Mouse (Mus musculus) heart, embryonic 10.5 days (tissue): ENCODE data around the gene Pik3ip1. TPM values are rescaled to one million over a fixed set of nuclear protein-coding genes. Genes with fewer than 3 reads are reported as not detected.

Experiments
- DNase-seq: peaks from one replicate; pipeline ENCODE4 v3.0.0-alpha.2; 2017; ENCODE audit warnings: low spot score
- H3K27ac ChIP-seq: fragments of 300-500 bp; sonication (generic); 2 replicates; pipeline ENCODE4 v1.5.1; 2016; ENCODE audit warnings: mild to moderate bottlenecking
- H3K27me3 ChIP-seq: fragments of 300-500 bp; sonication (generic); 2 replicates; pipeline ENCODE4 v1.6.1; 2016; ENCODE audit warnings: mild to moderate bottlenecking; ENCODE audit not compliant: poor library complexity, insufficient read depth, severe bottlenecking
- H3K36me3 ChIP-seq: fragments of 300-500 bp; sonication (generic); 2 replicates; pipeline ENCODE4 v1.6.1; 2016; ENCODE audit warnings: mild to moderate bottlenecking, moderate library complexity
- H3K4me1 ChIP-seq: fragments of 300-500 bp; sonication (generic); 2 replicates; pipeline ENCODE4 v1.6.1; 2016; ENCODE audit warnings: mild to moderate bottlenecking
- H3K4me3 ChIP-seq: fragments of 300-500 bp; sonication (generic); 2 replicates; pipeline ENCODE4 v1.5.1; 2016; ENCODE audit warnings: mild to moderate bottlenecking, moderate library complexity
- H3K9me3 ChIP-seq: fragments of 300-500 bp; sonication (generic); 2 replicates; pipeline ENCODE4 v1.6.1; 2016; ENCODE audit warnings: mild to moderate bottlenecking, moderate library complexity
- WGBS: fragments of 180-500 bp; shearing (Covaris S2); methylation state at CpG from one replicate; pipeline ENCODE4 v1.1.7; 2016; 5-methylcytosine and 5-hydroxymethylcytosine counted together
- polyA plus RNA-seq: library from polyadenylated mRNA; unstranded; fragments of >200 nt; fragmentation: Nextera tagmentation; extraction: Ambion mirVana; gene quantifications from 2 replicates; pipeline ENCODE4 v1.2.1, GENCODE M21; 2016

Gene Pik3ip1
- 7.9 and 9.5 TPM in 2 replicates for polyA plus RNA-seq

GRCm38 (mm10) chr11:3329891-3330451, at the start of gene Pik3ip1:
TSS of gene Pik3ip1 (plus strand) at chr11:3330401.
- DNase-seq, result no peak
- Histone ChIP-seq H3K4me3 (peak within 1 kb of the TSS; percentile 65), H3K4me1 (peaks cover 42% of the 10 kb centered on the region), H3K27ac (peak within 1 kb of the TSS; percentile 88), H3K36me3 (peaks cover 3% of the 10 kb centered on the region; the same call in 1 of the 2 replicates), H3K9me3 (no peaks in the 10 kb centered on the region), H3K27me3 (no peaks in the 10 kb centered on the region)

GRCm38 (mm10) chr11:3282887-3283286, 47.3 kb upstream of the Pik3ip1 start:
- WGBS, result 78% methylated on average over 6 of the region's 6 CpGs
- peaks cover 3% of the 10 kb centered on the region for H3K4me1 ChIP-seq

GRCm38 (mm10) chr11:3283645-3284044, 46.6 kb upstream of the Pik3ip1 start:
- Histone ChIP-seq H3K36me3 (0 out of 2 replicates have a peak, but pooled peaks cover 2% of the 10 kb centered on the region), H3K27me3 (no peaks in the 10 kb centered on the region), H3K4me3 (no peak overlapping the region), H3K9me3 (peaks cover 14% of the 10 kb centered on the region), H3K27ac (no peak overlapping the region), H3K4me1 (peaks cover 8% of the 10 kb centered on the region)
- WGBS, result 92% methylated on average over 6 of the region's 6 CpGs
- no peak for DNase-seq

More at GRCm38 (mm10) chr11:3282887-3283286, 47.3 kb upstream of the Pik3ip1 start:
- H3K36me3 ChIP-seq, result 0 out of 2 replicates have a peak, but pooled peaks cover 2% of the 10 kb centered on the region
- no peaks in the 10 kb centered on the region for H3K27me3 ChIP-seq
- H3K27ac ChIP-seq, result no peak overlapping the region
- DNase-seq, result no peak
- H3K4me3 ChIP-seq, result no peak overlapping the region
- peaks cover 14% of the 10 kb centered on the region for H3K9me3 ChIP-seq

- Histone ChIP-seq H3K27me3 (no peaks in the 10 kb centered on the region), H3K4me3 (no peak overlapping the region), H3K9me3 (peaks cover 12% of the 10 kb centered on the region), H3K4me1 (peaks cover 8% of the 10 kb centered on the region), H3K36me3 (0 out of 2 replicates have a peak, but pooled peaks cover 3% of the 10 kb centered on the region), H3K27ac (no peak overlapping the region)
- DNase-seq, result no peak
- 83% methylated on average over 3 of the region's 3 CpGs for WGBS
Observed at GRCm38 (mm10) chr11:3285940-3286339, 44.3 kb upstream of the Pik3ip1 start.

- H3K36me3 ChIP-seq, result 0 out of 2 replicates have a peak, but pooled peaks cover 6% of the 10 kb centered on the region
- no peaks in the 10 kb centered on the region for H3K27me3 ChIP-seq
- H3K9me3 ChIP-seq, result peaks cover 2% of the 10 kb centered on the region; the same call in 1 of the 2 replicates
- H3K4me3 ChIP-seq, result no peak overlapping the region
- WGBS, result 72% methylated on average over 6 of the region's 6 CpGs
- peaks cover 15% of the 10 kb centered on the region for H3K4me1 ChIP-seq
- H3K27ac ChIP-seq, result no peak overlapping the region
- DNase-seq, result no peak
Observed at GRCm38 (mm10) chr11:3287131-3287530, 43.1 kb upstream of the Pik3ip1 start.

GRCm38 (mm10) chr11:3287921-3288320, 42.3 kb upstream of the Pik3ip1 start:
- WGBS, result 58% methylated on average over 5 of the region's 5 CpGs
- Histone ChIP-seq H3K4me1 (peaks cover 23% of the 10 kb centered on the region), H3K36me3 (peaks cover 9% of the 10 kb centered on the region; the same call in 1 of the 2 replicates), H3K9me3 (no peaks in the 10 kb centered on the region), H3K27ac (peak overlapping the region; percentile 100), H3K27me3 (no peaks in the 10 kb centered on the region), H3K4me3 (peak overlapping the region; percentile 90)
- DNase-seq, result no peak

- Histone ChIP-seq H3K4me3 (peak within 1 kb of the TSS; percentile 90), H3K9me3 (no peaks in the 10 kb centered on the region), H3K27me3 (no peaks in the 10 kb centered on the region), H3K4me1 (peaks cover 31% of the 10 kb centered on the region), H3K27ac (peak within 1 kb of the TSS; percentile 100), H3K36me3 (peaks cover 17% of the 10 kb centered on the region)
- peak; percentile 92 for DNase-seq
- under 1% methylated on average over 41 of the region's 41 CpGs for WGBS
Observed at GRCm38 (mm10) chr11:3288521-3289301, 41.5 kb upstream of the Pik3ip1 start, which contains the start of gene Patz1. TSS of gene Patz1 (plus strand) at chr11:3288874.

GRCm38 (mm10) chr11:3289302-3289802, 40.8 kb upstream of the Pik3ip1 start:
- WGBS, result under 1% methylated on average over 32 of the region's 40 CpGs
- H3K4me3 ChIP-seq, result peak overlapping the region; percentile 90
- H3K9me3 ChIP-seq, result no peaks in the 10 kb centered on the region
- no peaks in the 10 kb centered on the region for H3K27me3 ChIP-seq
- peaks cover 38% of the 10 kb centered on the region for H3K4me1 ChIP-seq
- peak; percentile 95 for DNase-seq
- peak overlapping the region; percentile 100 for H3K27ac ChIP-seq
- H3K36me3 ChIP-seq, result peaks cover 23% of the 10 kb centered on the region

- peak overlapping the region; percentile 90 for H3K4me3 ChIP-seq
- H3K9me3 ChIP-seq, result no peaks in the 10 kb centered on the region
- peaks cover 44% of the 10 kb centered on the region for H3K4me1 ChIP-seq
- H3K27ac ChIP-seq, result peak overlapping the region; percentile 100
- H3K36me3 ChIP-seq, result peaks cover 30% of the 10 kb centered on the region
- WGBS, result 1% methylated on average over 79 of the region's 92 CpGs
- H3K27me3 ChIP-seq, result no peaks in the 10 kb centered on the region
- peak; percentile 91 for DNase-seq
Observed at GRCm38 (mm10) chr11:3289803-3290639, 40.2 kb upstream of the Pik3ip1 start.

- peaks cover 49% of the 10 kb centered on the region for H3K4me1 ChIP-seq
- under 1% methylated on average over 50 of the region's 50 CpGs for WGBS
Observed at GRCm38 (mm10) chr11:3290640-3291310, 39.4 kb upstream of the Pik3ip1 start.

GRCm38 (mm10) chr11:3291311-3292061, 38.7 kb upstream of the Pik3ip1 start:
- peaks cover 44% of the 10 kb centered on the region for H3K36me3 ChIP-seq
- H3K4me3 ChIP-seq, result peak overlapping the region; percentile 90
- H3K9me3 ChIP-seq, result no peaks in the 10 kb centered on the region
- WGBS, result 2% methylated on average over 26 of the region's 26 CpGs
- peak; percentile 84 for DNase-seq
- H3K27me3 ChIP-seq, result no peaks in the 10 kb centered on the region
- peak overlapping the region; percentile 100 for H3K27ac ChIP-seq
- peaks cover 53% of the 10 kb centered on the region for H3K4me1 ChIP-seq

More at GRCm38 (mm10) chr11:3290640-3291310, 39.4 kb upstream of the Pik3ip1 start:
- Histone ChIP-seq H3K36me3 (peaks cover 37% of the 10 kb centered on the region), H3K27me3 (no peaks in the 10 kb centered on the region), H3K9me3 (no peaks in the 10 kb centered on the region), H3K27ac (peak overlapping the region; percentile 100), H3K4me3 (peak overlapping the region; percentile 90)
- no peak for DNase-seq
